Mouse (Mus musculus) erythroblast, embryonic 14.5 days (primary cell): Measurements from ENCODE around the gene Rsph6a. TPM values are rescaled to one million over a fixed set of nuclear protein-coding genes. Genes with fewer than 3 reads are reported as not detected.
A peak's percentile ranks its signal among the peaks of the same experiment; 100 is the strongest.

ENCODE experiments used
- H3K27me3 ChIP-seq: 2 replicates; pipeline ENCODE4 v1.6.1; 2012; ENCODE audit warnings: inconsistent platforms; ENCODE audit not compliant: control insufficient read depth
- H3K36me3 ChIP-seq: 2 replicates; pipeline ENCODE4 v1.6.1; 2012; ENCODE audit warnings: mild to moderate bottlenecking, inconsistent platforms; ENCODE audit not compliant: control insufficient read depth
- H3K4me1 ChIP-seq: 2 replicates; pipeline ENCODE4 v1.6.1; 2012; ENCODE audit warnings: inconsistent platforms; ENCODE audit not compliant: control insufficient read depth
- H3K4me3 ChIP-seq: replicated peaks from 2 replicates; pipeline ENCODE3; 2012; ENCODE audit warnings: moderate library complexity, mild to moderate bottlenecking, inconsistent platforms
- H3K9me3 ChIP-seq: 2 replicates; pipeline ENCODE4 v1.6.1; 2012; ENCODE audit warnings: low read length, inconsistent platforms, mixed read lengths; ENCODE audit not compliant: control insufficient read depth
- GATA1 ChIP-seq: IDR thresholded peaks from 2 replicates; pipeline ENCODE4 v1.6.1; 2012; ENCODE audit warnings: low read length, inconsistent platforms, mixed read lengths
- TAL1 ChIP-seq: IDR thresholded peaks from 3 replicates; pipeline ENCODE4 v1.6.1; 2012; ENCODE audit warnings: low read length, inconsistent platforms, mixed read lengths
- polyA plus RNA-seq: library from polyadenylated mRNA; stranded (reverse); fragments of >175 nt; gene quantifications from 2 replicates; pipeline ENCODE4 v1.2.3, GENCODE M21; 2012

Gene Rsph6a
- polyA plus RNA-seq, 1 experiment: not detected

GRCm38 (mm10) chr7:19073504-19073903, 19.0 kb downstream of the Rsph6a start:
- Histone ChIP-seq H3K27me3 (no peaks in the 10 kb centered on the region), H3K4me1 (peaks cover 34% of the 10 kb centered on the region), H3K4me3 (no peak overlapping the region), H3K36me3 (peaks cover 9% of the 10 kb centered on the region), H3K9me3 (no peaks in the 10 kb centered on the region)
- TF ChIP-seq TAL1 (no peak), GATA1 (no peak)

- Histone ChIP-seq H3K9me3 (no peaks in the 10 kb centered on the region), H3K4me1 (peaks cover 38% of the 10 kb centered on the region), H3K4me3 (no peak overlapping the region), H3K27me3 (no peaks in the 10 kb centered on the region), H3K36me3 (peaks cover 18% of the 10 kb centered on the region)
- no peak for TF ChIP-seq GATA1
- no peak for TF ChIP-seq TAL1
Observed at GRCm38 (mm10) chr7:19074494-19074893, 20.0 kb downstream of the Rsph6a start.

GRCm38 (mm10) chr7:19075231-19075630, 20.7 kb downstream of the Rsph6a start:
- no peaks in the 10 kb centered on the region for H3K27me3 ChIP-seq
- peaks cover 25% of the 10 kb centered on the region for H3K36me3 ChIP-seq
- H3K9me3 ChIP-seq: no peaks in the 10 kb centered on the region
- peaks cover 38% of the 10 kb centered on the region for H3K4me1 ChIP-seq
- TF ChIP-seq GATA1: no peak
- TF ChIP-seq TAL1: no peak
- H3K4me3 ChIP-seq: peak overlapping the region; percentile 83

- Histone ChIP-seq H3K36me3 (peaks cover 33% of the 10 kb centered on the region), H3K4me3 (peak within 1 kb of the TSS; percentile 83), H3K4me1 (peaks cover 38% of the 10 kb centered on the region), H3K27me3 (no peaks in the 10 kb centered on the region), H3K9me3 (no peaks in the 10 kb centered on the region)
- TF ChIP-seq TAL1: no peak
- TF ChIP-seq GATA1: no peak
Observed at GRCm38 (mm10) chr7:19075723-19076585, 21.5 kb downstream of the Rsph6a start, which contains the start of gene Dmwd. Dmwd (plus strand) TSS chr7:19076227.

- Histone ChIP-seq H3K9me3 (no peaks in the 10 kb centered on the region), H3K27me3 (no peaks in the 10 kb centered on the region), H3K36me3 (peaks cover 39% of the 10 kb centered on the region), H3K4me3 (peak overlapping the region; percentile 83), H3K4me1 (peaks cover 38% of the 10 kb centered on the region)
- no peak for TF ChIP-seq TAL1
- no peak for TF ChIP-seq GATA1
Observed at GRCm38 (mm10) chr7:19076586-19076991, 22.1 kb downstream of the Rsph6a start.

- TF ChIP-seq GATA1 (no peak), TAL1 (no peak)
- H3K36me3 ChIP-seq: peaks cover 51% of the 10 kb centered on the region
- no peaks in the 10 kb centered on the region for H3K27me3 ChIP-seq
- H3K9me3 ChIP-seq: no peaks in the 10 kb centered on the region
- H3K4me3 ChIP-seq: peak overlapping the region; percentile 19
- H3K4me1 ChIP-seq: peaks cover 38% of the 10 kb centered on the region
Observed at GRCm38 (mm10) chr7:19077761-19078160, 23.3 kb downstream of the Rsph6a start.

- Histone ChIP-seq H3K9me3 (no peaks in the 10 kb centered on the region), H3K4me3 (no peak overlapping the region), H3K27me3 (no peaks in the 10 kb centered on the region), H3K4me1 (peaks cover 39% of the 10 kb centered on the region), H3K36me3 (peaks cover 53% of the 10 kb centered on the region)
- no peak for TF ChIP-seq GATA1
- no peak for TF ChIP-seq TAL1
Observed at GRCm38 (mm10) chr7:19078732-19079131, 24.2 kb downstream of the Rsph6a start.

- Histone ChIP-seq H3K4me3 (no peak overlapping the region), H3K36me3 (peaks cover 53% of the 10 kb centered on the region), H3K9me3 (no peaks in the 10 kb centered on the region), H3K4me1 (peaks cover 46% of the 10 kb centered on the region), H3K27me3 (peaks cover 3% of the 10 kb centered on the region)
- TF ChIP-seq TAL1 (no peak), GATA1 (no peak)
Observed at GRCm38 (mm10) chr7:19080451-19080950, 26.0 kb downstream of the Rsph6a start.

- H3K4me1 ChIP-seq: peaks cover 48% of the 10 kb centered on the region
- peaks cover 57% of the 10 kb centered on the region for H3K36me3 ChIP-seq
- peaks cover 3% of the 10 kb centered on the region for H3K27me3 ChIP-seq
- TF ChIP-seq GATA1: no peak
- no peak for TF ChIP-seq TAL1
- H3K9me3 ChIP-seq: no peaks in the 10 kb centered on the region
- no peak overlapping the region for H3K4me3 ChIP-seq
Observed at GRCm38 (mm10) chr7:19082171-19082570, 27.7 kb downstream of the Rsph6a start.
